Mouse (Mus musculus): ENCODE results near the gene Cfap44. TPM values are rescaled to one million over a fixed set of nuclear protein-coding genes. Genes with fewer than 3 reads are reported as not detected.

Gene Cfap44
- polyA plus RNA-seq, 1 experiment from 2014 or later = 0.84 TPM

GRCm38 (mm10) chr16:44486612-44487011 is 92.0 kb downstream of the Cfap44 start:
- no peaks in the 10 kb centered on the region for H3K9me3 ChIP-seq (replicated peaks)
- WGBS = 93% methylated on average over 9 of the region's 9 CpGs
- 0 out of 2 replicates have a peak, but pooled peaks cover 3% of the 10 kb centered on the region for H3K27me3 ChIP-seq (ENCODE audit: low read depth, poor library complexity, severe bottlenecking)
- H3K4me3 ChIP-seq = no peak overlapping the region
- peaks cover 29% of the 10 kb centered on the region for H3K4me1 ChIP-seq
- peak; percentile 12 for DNase-seq (ENCODE audit: low spot score)
- peaks cover 96% of the 10 kb centered on the region for H3K36me3 ChIP-seq
- H3K27ac ChIP-seq (replicated peaks) = peak overlapping the region; percentile 55

- Histone ChIP-seq H3K4me3 (no peak overlapping the region), H3K36me3 (peaks cover 96% of the 10 kb centered on the region), H3K27me3 (ENCODE audit: low read depth, poor library complexity, severe bottlenecking) (0 out of 2 replicates have a peak, but pooled peaks cover 3% of the 10 kb centered on the region), H3K4me1 (peaks cover 24% of the 10 kb centered on the region), H3K27ac (replicated peaks) (peak overlapping the region; percentile 63), H3K9me3 (replicated peaks) (no peaks in the 10 kb centered on the region)
- 68% methylated on average over 13 of the region's 13 CpGs for WGBS
- peak; percentile 13 for DNase-seq (ENCODE audit: low spot score)
Observed at GRCm38 (mm10) chr16:44487194-44487593, 92.6 kb downstream of the Cfap44 start.

- Histone ChIP-seq H3K27me3 (ENCODE audit: low read depth, poor library complexity, severe bottlenecking) (no peaks in the 10 kb centered on the region), H3K4me3 (no peak overlapping the region), H3K4me1 (peaks cover 49% of the 10 kb centered on the region), H3K9me3 (replicated peaks) (no peaks in the 10 kb centered on the region), H3K27ac (replicated peaks) (no peak overlapping the region), H3K36me3 (peaks cover 100% of the 10 kb centered on the region)
- WGBS = 93% methylated on average over 9 of the region's 9 CpGs
- DNase-seq (ENCODE audit: low spot score) = no peak
Observed at GRCm38 (mm10) chr16:44491051-44491450, 96.5 kb downstream of the Cfap44 start.

- no peak for DNase-seq (ENCODE audit: low spot score)
- H3K27me3 ChIP-seq (ENCODE audit: low read depth, poor library complexity, severe bottlenecking) = no peaks in the 10 kb centered on the region
- no peaks in the 10 kb centered on the region for H3K9me3 ChIP-seq (replicated peaks)
- H3K27ac ChIP-seq (replicated peaks) = no peak overlapping the region
- peaks cover 38% of the 10 kb centered on the region for H3K4me1 ChIP-seq
- H3K36me3 ChIP-seq = peaks cover 100% of the 10 kb centered on the region
- WGBS = 96% methylated on average over 6 of the region's 6 CpGs
- no peak overlapping the region for H3K4me3 ChIP-seq
Observed at GRCm38 (mm10) chr16:44492151-44492550, 97.6 kb downstream of the Cfap44 start.

- no peak for DNase-seq (ENCODE audit: low spot score)
- 92% methylated on average over 9 of the region's 9 CpGs for WGBS
- Histone ChIP-seq H3K4me1 (peaks cover 33% of the 10 kb centered on the region), H3K4me3 (no peak overlapping the region), H3K9me3 (replicated peaks) (no peaks in the 10 kb centered on the region), H3K27ac (replicated peaks) (peak overlapping the region; percentile 29; the same call in 1 of the 2 replicates), H3K27me3 (ENCODE audit: low read depth, poor library complexity, severe bottlenecking) (no peaks in the 10 kb centered on the region), H3K36me3 (peaks cover 100% of the 10 kb centered on the region)
Observed at GRCm38 (mm10) chr16:44492706-44493105, 98.1 kb downstream of the Cfap44 start.

DNA sequence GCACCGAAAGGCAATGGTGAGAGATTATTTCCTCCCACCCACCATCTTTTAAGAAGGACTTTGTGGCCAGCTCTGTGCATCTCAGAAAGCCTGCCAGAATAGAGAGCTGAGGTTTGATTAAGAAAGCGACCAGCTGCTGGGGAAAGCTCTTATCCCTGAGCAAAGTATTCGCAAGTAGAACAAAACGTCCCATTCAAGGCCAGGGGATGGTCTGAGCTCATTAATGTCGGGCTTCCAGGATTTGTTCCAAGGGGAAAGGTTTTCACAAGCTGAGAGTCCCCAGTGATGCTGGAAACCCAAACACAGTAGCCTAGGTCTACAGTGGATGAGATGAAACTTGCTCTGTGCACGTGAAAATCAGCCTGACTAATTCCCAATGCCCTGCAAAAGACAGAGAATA is 99.3 kb downstream of the Cfap44 start:
- DNase-seq (ENCODE audit: low spot score) = no peak
- peaks cover 100% of the 10 kb centered on the region for H3K36me3 ChIP-seq
- 37% methylated on average over 6 of the region's 6 CpGs for WGBS

DNA sequence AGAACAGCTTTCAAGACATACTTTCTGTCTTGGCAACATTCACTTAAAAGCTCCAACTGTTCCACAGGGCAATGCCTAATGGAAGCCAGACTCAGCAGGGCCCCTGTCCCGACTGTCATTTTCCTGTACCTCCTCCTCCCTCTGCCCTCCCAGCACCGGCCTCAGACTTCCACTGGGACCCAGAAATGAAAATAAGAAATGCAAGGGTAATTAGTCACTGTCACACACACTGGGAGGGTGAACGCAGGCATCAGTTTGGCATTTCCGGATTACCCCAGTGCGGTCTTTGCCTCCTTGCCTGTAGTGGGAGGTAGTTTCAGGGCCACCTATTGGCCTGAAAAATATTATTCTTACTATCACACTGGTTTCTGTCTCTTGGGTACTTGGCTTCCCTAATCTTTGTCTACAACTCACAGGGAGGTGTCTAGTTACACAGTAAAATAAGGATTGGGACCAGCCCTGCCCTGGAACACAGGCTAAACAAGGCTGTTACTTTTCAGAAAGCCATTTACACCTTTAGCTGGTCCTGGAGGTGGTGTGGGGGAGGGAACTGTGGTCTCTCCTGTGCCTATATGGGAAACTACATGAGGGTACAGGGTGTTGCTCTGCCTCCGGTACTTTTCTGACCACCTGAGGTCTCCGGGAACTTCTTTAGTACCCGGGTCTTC is 100.0 kb downstream of the Cfap44 start:
- WGBS = 65% methylated on average over 8 of the region's 8 CpGs
- DNase-seq (ENCODE audit: low spot score) = no peak

More for the DNA sequence above, 99.3 kb downstream of the Cfap44 start:
- Histone ChIP-seq H3K4me3 (no peak overlapping the region), H3K27me3 (ENCODE audit: low read depth, poor library complexity, severe bottlenecking) (no peaks in the 10 kb centered on the region), H3K27ac (replicated peaks) (peak overlapping the region; percentile 29; the same call in 1 of the 2 replicates), H3K9me3 (replicated peaks) (no peaks in the 10 kb centered on the region; the same call in 1 of the 2 replicates), H3K4me1 (peaks cover 33% of the 10 kb centered on the region)

DNA sequence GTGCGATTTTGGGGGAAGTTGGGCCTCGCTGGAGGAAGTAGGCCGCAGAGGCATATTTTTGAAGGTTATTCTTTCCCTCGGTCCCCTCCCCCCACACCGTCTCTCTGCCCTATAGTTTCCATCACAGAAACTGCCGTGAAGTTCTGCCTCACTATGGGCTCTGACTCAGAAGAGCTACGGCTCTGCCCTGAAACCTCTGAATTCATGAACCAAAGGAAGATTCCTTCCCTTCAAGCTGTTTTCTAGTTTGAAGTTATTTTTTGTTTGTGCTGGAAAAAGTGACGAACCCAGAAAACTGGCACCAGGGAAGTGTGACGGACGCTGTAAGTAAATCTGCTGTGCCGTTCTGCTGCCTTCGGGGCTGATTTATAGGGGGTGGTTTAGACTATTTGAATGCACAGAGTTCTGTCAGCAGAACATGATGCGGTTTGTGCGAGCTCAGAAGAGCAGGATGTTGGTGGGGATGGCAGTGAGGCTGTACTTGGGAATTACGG is 102.4 kb downstream of the Cfap44 start:
- H3K36me3 ChIP-seq = peaks cover 100% of the 10 kb centered on the region
- H3K4me1 ChIP-seq = peaks cover 33% of the 10 kb centered on the region
- no peak for DNase-seq (ENCODE audit: low spot score)
- no peak overlapping the region for H3K27ac ChIP-seq (replicated peaks)
- H3K9me3 ChIP-seq (replicated peaks) = peaks cover 5% of the 10 kb centered on the region; the same call in 1 of the 2 replicates
- no peak overlapping the region for H3K4me3 ChIP-seq
- no peaks in the 10 kb centered on the region for H3K27me3 ChIP-seq (ENCODE audit: low read depth, poor library complexity, severe bottlenecking)
- WGBS = 91% methylated on average over 15 of the region's 15 CpGs

More for the DNA sequence above, 100.0 kb downstream of the Cfap44 start:
- H3K9me3 ChIP-seq (replicated peaks) = peaks cover 5% of the 10 kb centered on the region; the same call in 1 of the 2 replicates
- peak overlapping the region; percentile 29 for H3K27ac ChIP-seq (replicated peaks)
- H3K27me3 ChIP-seq (ENCODE audit: low read depth, poor library complexity, severe bottlenecking) = no peaks in the 10 kb centered on the region
- peaks cover 100% of the 10 kb centered on the region for H3K36me3 ChIP-seq
- peaks cover 33% of the 10 kb centered on the region for H3K4me1 ChIP-seq
- H3K4me3 ChIP-seq = no peak overlapping the region

DNA sequence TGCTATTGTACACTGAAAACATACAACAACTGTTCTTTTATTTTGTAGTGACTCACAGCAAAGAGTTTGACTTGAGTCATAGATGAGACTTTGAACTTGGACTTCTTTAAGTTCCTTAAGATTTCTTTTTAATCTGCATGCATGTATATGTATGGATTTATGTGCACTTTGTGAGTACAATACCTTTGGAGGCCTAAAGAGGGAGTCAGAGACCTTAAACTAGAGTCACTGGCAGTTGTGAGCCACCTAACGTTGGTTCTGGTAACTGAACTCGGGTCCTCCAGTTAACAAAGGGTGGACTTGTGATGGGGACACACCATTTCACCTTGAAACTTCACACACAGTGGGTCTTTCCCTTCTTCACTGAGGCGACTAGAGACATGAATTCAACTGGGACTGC is 103.9 kb downstream of the Cfap44 start:
- DNase-seq (ENCODE audit: low spot score) = no peak
- H3K36me3 ChIP-seq = peaks cover 100% of the 10 kb centered on the region
- no peak overlapping the region for H3K4me3 ChIP-seq
- H3K9me3 ChIP-seq (replicated peaks) = peaks cover 5% of the 10 kb centered on the region; the same call in 1 of the 2 replicates
- no peaks in the 10 kb centered on the region for H3K27me3 ChIP-seq (ENCODE audit: low read depth, poor library complexity, severe bottlenecking)
- H3K27ac ChIP-seq (replicated peaks) = no peak overlapping the region
- H3K4me1 ChIP-seq = peaks cover 24% of the 10 kb centered on the region
- 86% methylated on average over 3 of the region's 3 CpGs for WGBS

- Histone ChIP-seq H3K9me3 (replicated peaks) (peaks cover 17% of the 10 kb centered on the region; the same call in 1 of the 2 replicates), H3K4me1 (no peaks in the 10 kb centered on the region), H3K36me3 (peaks cover 100% of the 10 kb centered on the region), H3K4me3 (no peak overlapping the region), H3K27ac (replicated peaks) (no peak overlapping the region), H3K27me3 (ENCODE audit: low read depth, poor library complexity, severe bottlenecking) (no peaks in the 10 kb centered on the region)
- 92% methylated on average over 10 of the region's 10 CpGs for WGBS
- no peak for DNase-seq (ENCODE audit: low spot score)
Observed at GRCm38 (mm10) chr16:44501783-44502182, 107.2 kb downstream of the Cfap44 start.

GRCm38 (mm10) chr16:44502325-44502724 is 107.7 kb downstream of the Cfap44 start:
- Histone ChIP-seq H3K27me3 (ENCODE audit: low read depth, poor library complexity, severe bottlenecking) (no peaks in the 10 kb centered on the region), H3K27ac (replicated peaks) (no peak overlapping the region), H3K36me3 (peaks cover 100% of the 10 kb centered on the region), H3K4me3 (no peak overlapping the region), H3K4me1 (peaks cover 4% of the 10 kb centered on the region; the same call in 1 of the 2 replicates), H3K9me3 (replicated peaks) (peaks cover 17% of the 10 kb centered on the region; the same call in 1 of the 2 replicates)
- 92% methylated on average over 7 of the region's 7 CpGs for WGBS
- no peak for DNase-seq (ENCODE audit: low spot score)

- H3K4me3 ChIP-seq = no peak overlapping the region
- H3K36me3 ChIP-seq = peaks cover 100% of the 10 kb centered on the region
- 82% methylated on average over 8 of the region's 8 CpGs for WGBS
- H3K9me3 ChIP-seq (replicated peaks) = peaks cover 17% of the 10 kb centered on the region; the same call in 1 of the 2 replicates
- no peaks in the 10 kb centered on the region for H3K27me3 ChIP-seq (ENCODE audit: low read depth, poor library complexity, severe bottlenecking)
- peaks cover 12% of the 10 kb centered on the region; the same call in 1 of the 2 replicates for H3K4me1 ChIP-seq
- H3K27ac ChIP-seq (replicated peaks) = no peak overlapping the region
- no peak for DNase-seq (ENCODE audit: low spot score)
Observed at GRCm38 (mm10) chr16:44502895-44503575, 108.4 kb downstream of the Cfap44 start.

All from midbrain, embryonic 10.5 days (tissue).